Mouse (Mus musculus) cerebellum, adult 2 months (tissue): ENCODE data around the gene Best1. TPM values are rescaled to one million over a fixed set of nuclear protein-coding genes. Genes with fewer than 3 reads are reported as not detected.

Source experiments
- DNase-seq, 2 experiments: peaks; one replicate each; pipeline ENCODE4 v3.0.0; 2021
- H3K27ac ChIP-seq: fragments of 200-500 bp; 2 replicates; pipeline ENCODE4 v1.5.1; 2012; ENCODE audit warnings: low read length, control low read depth, inconsistent platforms; ENCODE audit not compliant: insufficient read depth
- H3K27me3 ChIP-seq: fragments of 200-500 bp; 2 replicates; pipeline ENCODE4 v1.6.1; 2012; ENCODE audit warnings: inconsistent platforms, mild to moderate bottlenecking, low read length, moderate library complexity; ENCODE audit not compliant: control insufficient read depth, insufficient read depth
- H3K4me1 ChIP-seq: fragments of 200-500 bp; 2 replicates; pipeline ENCODE4 v1.6.1; 2011; ENCODE audit warnings: low read length; ENCODE audit not compliant: control insufficient read depth, insufficient read depth
- H3K4me3 ChIP-seq: fragments of 200-500 bp; replicated peaks from 2 replicates; pipeline ENCODE3; 2011; ENCODE audit warnings: mild to moderate bottlenecking, low read depth, low read length, control low read depth; ENCODE audit not compliant: insufficient read depth
- CTCF ChIP-seq: fragments of 200-500 bp; IDR thresholded peaks from 2 replicates; pipeline ENCODE4 v1.5.1; 2011; ENCODE audit warnings: low read depth, mild to moderate bottlenecking, control low read depth, low read length, moderate library complexity, borderline replicate concordance; ENCODE audit not compliant: insufficient read depth
- POLR2A ChIP-seq: fragments of 200-500 bp; IDR thresholded peaks from 2 replicates; pipeline ENCODE4 v1.6.1; 2011; ENCODE audit warnings: low read length, control low read depth, borderline replicate concordance; ENCODE audit not compliant: insufficient read depth
- WGBS: fragments of 180-500 bp; shearing (Covaris S2); methylation state at CpG from one replicate; pipeline ENCODE4 v1.1.7; 2018; 5-methylcytosine and 5-hydroxymethylcytosine counted together
- polyA plus RNA-seq: library from polyadenylated mRNA; depleted of rRNA; stranded (reverse); fragments of >200 nt; gene quantifications from 2 replicates; pipeline ENCODE4 v1.2.3, GENCODE M21; 2012; rRNA removed

Best1 gene
- 0.77 and 1.1 TPM in 2 replicates for polyA plus RNA-seq

DNA sequence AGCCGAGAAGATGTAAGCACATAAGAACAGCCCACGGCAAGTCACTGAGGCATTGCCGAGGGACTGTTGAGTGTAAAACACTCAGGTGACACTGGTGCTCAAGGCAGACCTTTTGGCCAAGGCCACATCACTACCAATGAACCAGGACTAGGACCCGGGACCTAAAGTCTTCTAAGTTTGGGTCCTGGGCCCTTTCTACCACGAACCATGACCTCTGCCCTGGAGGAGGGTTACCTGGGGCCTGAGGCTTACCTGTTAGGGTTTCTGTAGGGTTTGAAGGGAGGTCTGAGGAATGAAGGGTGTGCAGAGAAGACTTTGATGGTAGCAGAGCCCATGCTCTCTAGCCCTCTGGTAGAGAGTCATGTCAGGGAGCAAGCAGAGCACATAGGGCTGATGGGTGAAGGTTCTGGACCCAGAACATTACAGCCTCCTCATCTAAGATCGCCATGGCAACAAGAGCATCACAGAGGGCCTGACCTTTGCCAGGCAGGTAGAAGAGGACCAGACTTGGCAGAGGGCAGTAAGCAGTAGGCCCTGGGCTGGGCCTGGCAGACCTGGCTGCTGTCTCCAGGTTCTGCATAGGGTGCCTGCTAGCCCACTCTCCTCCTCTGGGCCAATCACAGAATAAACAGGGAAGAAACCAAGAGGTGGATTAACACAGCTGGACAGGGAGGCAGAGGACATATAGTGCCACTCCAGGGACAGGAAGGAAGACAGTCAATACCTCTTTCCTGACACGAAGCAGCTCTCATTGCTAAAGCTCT is at the start of gene Best1, which contains the start of gene Rab3il1:
Gene Best1, minus strand, starts transcription at position 428 of the 764 bp plus-strand sequence.
Gene Rab3il1, plus strand, starts transcription at position 464 of the 764 bp plus-strand sequence.
- no peaks in the 10 kb centered on the region for H3K4me1 ChIP-seq
- TF ChIP-seq POLR2A (no peak), CTCF (no peak)
- H3K4me3 ChIP-seq, result no peak within 1 kb of the TSS
- H3K27ac ChIP-seq, result no peak within 1 kb of the TSS
- H3K27me3 ChIP-seq, result no peaks in the 10 kb centered on the region
- no peak for DNase-seq
- WGBS, result 79% methylated on average over 7 of the region's 7 CpGs

DNA sequence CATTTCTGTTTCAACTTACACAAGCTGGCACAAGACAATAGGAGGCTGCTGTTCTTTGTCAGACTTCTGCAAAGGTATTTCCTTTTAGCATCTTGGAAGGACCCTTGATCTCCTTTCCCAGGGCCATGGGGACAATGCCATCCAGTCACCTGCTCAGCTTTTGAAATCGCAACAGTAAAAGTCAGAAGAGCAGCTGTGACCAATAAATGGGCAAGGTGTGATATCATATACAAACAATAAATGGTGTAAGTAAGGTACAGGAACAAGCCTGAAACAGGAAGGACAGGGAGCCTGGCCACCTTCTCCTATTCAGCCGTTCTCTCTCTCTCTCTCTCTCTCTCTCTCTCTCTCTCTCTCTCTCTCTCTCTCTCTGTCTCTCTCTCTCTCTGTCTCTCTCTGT is 49.0 kb upstream of the Best1 start:
- WGBS, result 86% methylated on average over 2 of the region's 2 CpGs
- TF ChIP-seq POLR2A, result no peak
- peaks cover 9% of the 10 kb centered on the region for H3K4me1 ChIP-seq

GRCm38 (mm10) chr19:10049533-10049932 is 48.1 kb upstream of the Best1 start:
- DNase-seq, result no peak

More for the DNA sequence above, 49.0 kb upstream of the Best1 start:
- Histone ChIP-seq H3K27ac (no peak overlapping the region), H3K4me3 (no peak overlapping the region), H3K27me3 (no peaks in the 10 kb centered on the region)
- no peak for DNase-seq

GRCm38 (mm10) chr19:10046983-10047382 is 45.5 kb upstream of the Best1 start:
- TF ChIP-seq CTCF, result no peak
- no peak for TF ChIP-seq POLR2A
- no peak overlapping the region for H3K27ac ChIP-seq
- no peak overlapping the region for H3K4me3 ChIP-seq
- WGBS, result 31% methylated on average over 3 of the region's 3 CpGs
- no peak for DNase-seq
- no peaks in the 10 kb centered on the region for H3K27me3 ChIP-seq
- H3K4me1 ChIP-seq, result peaks cover 18% of the 10 kb centered on the region

More at GRCm38 (mm10) chr19:10049533-10049932, 48.1 kb upstream of the Best1 start:
- Histone ChIP-seq H3K4me1 (peaks cover 9% of the 10 kb centered on the region), H3K27ac (no peak overlapping the region), H3K27me3 (no peaks in the 10 kb centered on the region), H3K4me3 (no peak overlapping the region)
- TF ChIP-seq CTCF, result no peak
- TF ChIP-seq POLR2A, result no peak

DNA sequence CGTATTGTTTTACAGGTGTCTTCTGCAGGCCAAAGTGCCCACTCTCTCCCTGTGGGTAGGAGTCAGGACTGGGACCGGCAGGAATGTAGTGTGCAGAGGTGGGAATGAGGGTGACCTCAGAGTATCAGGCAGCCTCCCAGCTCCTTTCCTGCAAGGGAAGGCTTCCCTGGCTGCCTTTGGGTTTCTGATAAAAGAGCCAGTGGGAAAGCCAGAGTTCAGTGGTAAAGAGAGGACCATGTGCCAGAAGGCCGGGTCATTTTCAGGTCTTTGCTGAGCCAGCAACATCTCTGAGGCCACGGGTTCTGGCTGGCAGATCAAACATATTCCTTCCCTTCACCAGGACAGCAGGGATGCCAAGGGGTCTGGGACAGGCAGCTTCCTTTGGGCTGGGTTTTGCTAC is 44.9 kb upstream of the Best1 start:
- H3K27ac ChIP-seq, result no peak overlapping the region
- H3K4me1 ChIP-seq, result peaks cover 18% of the 10 kb centered on the region
- no peak for DNase-seq
- 44% methylated on average over 4 of the region's 4 CpGs for WGBS
- no peak for TF ChIP-seq POLR2A
- TF ChIP-seq CTCF, result no peak
- H3K27me3 ChIP-seq, result no peaks in the 10 kb centered on the region
- H3K4me3 ChIP-seq, result no peak overlapping the region

DNA sequence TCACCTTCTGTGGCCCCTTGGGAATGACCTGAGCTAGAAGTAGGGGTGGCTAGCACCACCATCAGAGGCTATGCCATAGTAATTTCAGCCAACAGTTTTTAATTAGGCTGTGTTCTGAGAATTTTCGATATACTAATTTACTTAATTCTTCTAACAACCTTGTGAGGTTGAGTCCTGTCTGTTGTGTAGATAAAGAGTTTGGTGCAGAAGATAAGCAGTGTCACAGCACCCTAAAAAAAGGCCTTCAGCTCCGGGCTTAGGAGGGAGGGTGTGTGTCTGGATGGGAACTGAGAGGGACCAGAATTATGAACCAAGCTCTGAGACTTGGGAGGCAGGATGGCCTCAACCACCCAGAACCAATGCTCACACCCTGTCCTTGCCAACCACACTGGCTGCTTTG is 44.3 kb upstream of the Best1 start:
- Histone ChIP-seq H3K4me3 (no peak overlapping the region), H3K27me3 (no peaks in the 10 kb centered on the region), H3K27ac (no peak overlapping the region), H3K4me1 (peaks cover 20% of the 10 kb centered on the region)
- TF ChIP-seq POLR2A (no peak), CTCF (no peak)
- DNase-seq, result no peak
- 84% methylated on average over 2 of the region's 2 CpGs for WGBS

GRCm38 (mm10) chr19:10043643-10044042 is 42.2 kb upstream of the Best1 start:
- no peak overlapping the region for H3K4me3 ChIP-seq
- DNase-seq, result no peak
- no peak overlapping the region for H3K27ac ChIP-seq
- H3K27me3 ChIP-seq, result no peaks in the 10 kb centered on the region
- peaks cover 25% of the 10 kb centered on the region for H3K4me1 ChIP-seq
- TF ChIP-seq POLR2A (no peak), CTCF (no peak)

GRCm38 (mm10) chr19:10042816-10043215 is 41.4 kb upstream of the Best1 start:
- Histone ChIP-seq H3K4me1 (peaks cover 25% of the 10 kb centered on the region), H3K27ac (no peak overlapping the region), H3K27me3 (no peaks in the 10 kb centered on the region), H3K4me3 (peak overlapping the region; percentile 69)
- DNase-seq, result no peak
- no peak for TF ChIP-seq CTCF
- TF ChIP-seq POLR2A, result no peak
- 60% methylated on average over 4 of the region's 4 CpGs for WGBS
